Mouse (Mus musculus): ENCODE measurements around the gene Npas2.

The Npas2 gene

DNA sequence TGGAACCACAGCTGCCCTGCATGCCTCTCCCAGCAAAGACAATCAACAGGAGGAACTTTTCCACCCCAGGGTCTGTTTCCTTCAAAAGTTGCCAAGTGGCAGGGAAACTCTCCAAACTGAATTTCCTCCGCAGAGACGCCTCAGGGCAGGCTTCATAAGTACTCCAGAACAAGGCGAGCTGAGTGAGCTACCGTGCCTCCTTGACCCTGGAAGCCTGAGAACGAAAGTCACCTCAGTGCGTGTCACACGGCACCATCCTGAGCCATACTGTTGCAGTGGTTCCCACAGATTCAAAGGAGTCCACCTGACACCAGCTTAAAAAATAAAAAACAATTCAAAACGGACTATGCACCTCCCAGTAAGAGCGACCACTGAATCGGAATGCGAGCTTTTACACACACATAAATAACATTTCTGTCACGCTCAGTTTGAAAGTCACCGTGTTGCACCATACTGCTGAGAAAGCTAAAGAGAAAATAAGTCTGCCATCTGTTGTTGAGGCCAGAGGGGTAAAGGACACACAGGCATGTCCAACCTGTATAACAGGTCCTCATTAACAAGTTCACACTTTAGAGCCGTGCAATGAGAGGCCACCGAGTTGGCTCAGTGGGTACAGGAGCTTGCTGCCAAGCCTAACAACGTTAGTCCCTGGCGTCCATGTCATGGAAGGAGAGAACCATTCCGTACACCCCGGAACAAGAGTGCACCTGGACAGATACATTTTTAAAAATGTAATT is 216.7 kb downstream of the Npas2 start:
- no peak for DNase-seq (ENCODE audit: low read depth, low spot score)
